Mouse (Mus musculus) layer of hippocampus, postnatal 36 days (tissue): ENCODE results near the gene Mtmr3. TPM values are rescaled to one million over a fixed set of nuclear protein-coding genes. Genes with fewer than 3 reads are reported as not detected.
"Not testable (repeated sequence)": the region's sequence is repeated elsewhere in the genome, so short reads cannot be mapped to it uniquely, and the experiment has no call there.

Experiments used
- DNase-seq, 2 experiments: peaks; one replicate each; pipeline ENCODE4 v3.0.0; 2022
- total RNA-seq, 2 experiments: library from RNA; stranded (reverse); gene quantifications; 2 replicates each; pipeline ENCODE4 v1.2.3; 2021

The Mtmr3 gene
- total RNA-seq, 2 experiments from 2014 or later = 71.5 to 73.3 TPM

- DNase-seq = no peak
These were observed 7.2 kb upstream of the Mtmr3 start for GRCm38 (mm10) chr11:4601890-4602289.

- DNase-seq = no peak
These were observed 5.3 kb upstream of the Mtmr3 start for GRCm38 (mm10) chr11:4599916-4600315.

GRCm38 (mm10) chr11:4598411-4598810, 3.7 kb upstream of the Mtmr3 start:
- no peak for DNase-seq

GRCm38 (mm10) chr11:4593849-4594607, 635 bp downstream of the Mtmr3 start:
- peak in 1 of 2 experiments; percentile 36 for DNase-seq

- no peak for DNase-seq
These were observed 1.2 kb downstream of the Mtmr3 start for GRCm38 (mm10) chr11:4593491-4593848.

- no peak for DNase-seq
These were observed 2.9 kb downstream of the Mtmr3 start for GRCm38 (mm10) chr11:4591811-4592210.

GRCm38 (mm10) chr11:4578682-4579081, 16.0 kb downstream of the Mtmr3 start:
- no peak for DNase-seq

- no peak for DNase-seq
These were observed 17.6 kb downstream of the Mtmr3 start for GRCm38 (mm10) chr11:4577079-4577478.

- not testable (repeated sequence) for DNase-seq
These were observed 18.5 kb downstream of the Mtmr3 start for GRCm38 (mm10) chr11:4576090-4576732.

GRCm38 (mm10) chr11:4571491-4571901, 23.2 kb downstream of the Mtmr3 start:
- peak; percentile 12 to 22 for DNase-seq

GRCm38 (mm10) chr11:4566333-4566732, 28.3 kb downstream of the Mtmr3 start:
- DNase-seq = no peak

- no peak for DNase-seq
These were observed 29.1 kb downstream of the Mtmr3 start for GRCm38 (mm10) chr11:4565545-4565944.

- no peak for DNase-seq
These were observed 41.2 kb downstream of the Mtmr3 start for GRCm38 (mm10) chr11:4553274-4554063.

GRCm38 (mm10) chr11:4547569-4547968, 47.1 kb downstream of the Mtmr3 start:
- DNase-seq = no peak

GRCm38 (mm10) chr11:4545976-4546375, 48.7 kb downstream of the Mtmr3 start:
- no peak for DNase-seq

GRCm38 (mm10) chr11:4545401-4545800, 49.3 kb downstream of the Mtmr3 start:
- DNase-seq = no peak

- DNase-seq = not testable (repeated sequence)
These were observed 50.1 kb downstream of the Mtmr3 start for GRCm38 (mm10) chr11:4544627-4544921.

GRCm38 (mm10) chr11:4543746-4544626, 50.7 kb downstream of the Mtmr3 start:
- no peak for DNase-seq

GRCm38 (mm10) chr11:4543040-4543551, 51.6 kb downstream of the Mtmr3 start:
- no peak for DNase-seq

- no peak for DNase-seq
These were observed 58.0 kb downstream of the Mtmr3 start for GRCm38 (mm10) chr11:4536645-4537044.

GRCm38 (mm10) chr11:4527132-4527531, 67.5 kb downstream of the Mtmr3 start:
- no peak for DNase-seq

GRCm38 (mm10) chr11:4522142-4522664, 72.5 kb downstream of the Mtmr3 start:
- no peak for DNase-seq
